Mouse (Mus musculus): ENCODE results near the gene Igf1r. TPM values are rescaled to one million over a fixed set of nuclear protein-coding genes. Genes with fewer than 3 reads are reported as not detected.

The Igf1r gene
- total and polyA plus RNA-seq, 3 experiments, result 4.3 to 9.1 (median 6.1) TPM

GRCm38 (mm10) chr7:68064647-68065362 lies 112.2 kb downstream of the Igf1r start:
- Histone ChIP-seq H3K36me3 (replicated peaks) (no peaks in the 10 kb centered on the region), H3K9me3 (replicated peaks) (peaks cover 24% of the 10 kb centered on the region), H3K27me3 (ENCODE audit: insufficient read depth, low read length) (peaks cover 20% of the 10 kb centered on the region), H3K4me3 (ENCODE audit: low read depth, low read length) (no peak overlapping the region), H3K4me1 (ENCODE audit: insufficient read depth, low read depth, low read length) (no peaks in the 10 kb centered on the region)
- no peak for TF ChIP-seq TAL1 (conservative IDR thresholded peaks at IDR 0.05; ENCODE audit: low read depth, low read length)
- no peak for TF ChIP-seq GATA1 (IDR thresholded peaks at IDR 0.05; ENCODE audit: borderline replicate concordance, low read length)
- TF ChIP-seq CTCF (IDR thresholded peaks at IDR 0.05; ENCODE audit: low read depth, low read length), result no peak
- TF ChIP-seq GATA2 (IDR thresholded peaks at IDR 0.05; ENCODE audit: borderline replicate concordance, low read depth, low read length), result no peak
- TF ChIP-seq POLR2AphosphoS5 (IDR thresholded peaks at IDR 0.05; ENCODE audit: insufficient replicate concordance, low read depth, low read length), result no peak
- DNase-seq (ENCODE audit: low spot score), result no peak
- no peak for ATAC-seq (ENCODE audit: extremely low read depth, insufficient number of reproducible peaks, low FRiP score, poor library complexity, severe bottlenecking)

- Histone ChIP-seq H3K36me3 (replicated peaks) (no peaks in the 10 kb centered on the region), H3K4me3 (ENCODE audit: low read depth, low read length) (no peak overlapping the region), H3K4me1 (ENCODE audit: insufficient read depth, low read depth, low read length) (no peaks in the 10 kb centered on the region), H3K9me3 (replicated peaks) (peaks cover 19% of the 10 kb centered on the region), H3K27me3 (ENCODE audit: insufficient read depth, low read length) (peaks cover 20% of the 10 kb centered on the region)
- TF ChIP-seq POLR2AphosphoS5 (IDR thresholded peaks at IDR 0.05; ENCODE audit: insufficient replicate concordance, low read depth, low read length) (no peak), TAL1 (conservative IDR thresholded peaks at IDR 0.05; ENCODE audit: low read depth, low read length) (no peak), GATA1 (IDR thresholded peaks at IDR 0.05; ENCODE audit: borderline replicate concordance, low read length) (no peak), CTCF (IDR thresholded peaks at IDR 0.05; ENCODE audit: low read depth, low read length) (no peak), GATA2 (IDR thresholded peaks at IDR 0.05; ENCODE audit: borderline replicate concordance, low read depth, low read length) (no peak)
- no peak for DNase-seq (ENCODE audit: low spot score)
- ATAC-seq (ENCODE audit: extremely low read depth, insufficient number of reproducible peaks, low FRiP score, poor library complexity, severe bottlenecking), result no peak
Observed at GRCm38 (mm10) chr7:68065904-68066303, 113.3 kb downstream of the Igf1r start.

- no peaks in the 10 kb centered on the region for H3K4me1 ChIP-seq (ENCODE audit: insufficient read depth, low read depth, low read length)
- no peak for TF ChIP-seq GATA1 (IDR thresholded peaks at IDR 0.05; ENCODE audit: borderline replicate concordance, low read length)
- TF ChIP-seq GATA2 (IDR thresholded peaks at IDR 0.05; ENCODE audit: borderline replicate concordance, low read depth, low read length), result no peak
- no peak for TF ChIP-seq POLR2AphosphoS5 (IDR thresholded peaks at IDR 0.05; ENCODE audit: insufficient replicate concordance, low read depth, low read length)
- TF ChIP-seq CTCF (IDR thresholded peaks at IDR 0.05; ENCODE audit: low read depth, low read length), result no peak
- no peak for TF ChIP-seq TAL1 (conservative IDR thresholded peaks at IDR 0.05; ENCODE audit: low read depth, low read length)
- no peak overlapping the region for H3K4me3 ChIP-seq (ENCODE audit: low read depth, low read length)
- no peak for ATAC-seq (ENCODE audit: extremely low read depth, insufficient number of reproducible peaks, low FRiP score, poor library complexity, severe bottlenecking)
- H3K27me3 ChIP-seq (ENCODE audit: insufficient read depth, low read length), result peaks cover 23% of the 10 kb centered on the region
- H3K36me3 ChIP-seq (replicated peaks), result no peaks in the 10 kb centered on the region
- no peak for DNase-seq (ENCODE audit: low spot score)
- peaks cover 24% of the 10 kb centered on the region for H3K9me3 ChIP-seq (replicated peaks)
Observed at GRCm38 (mm10) chr7:68067321-68067720, 114.7 kb downstream of the Igf1r start.

GRCm38 (mm10) chr7:68069324-68069723 lies 116.7 kb downstream of the Igf1r start:
- no peaks in the 10 kb centered on the region for H3K4me1 ChIP-seq (ENCODE audit: insufficient read depth, low read depth, low read length)
- no peak overlapping the region for H3K4me3 ChIP-seq (ENCODE audit: low read depth, low read length)
- peaks cover 17% of the 10 kb centered on the region for H3K27me3 ChIP-seq (ENCODE audit: insufficient read depth, low read length)
- no peaks in the 10 kb centered on the region for H3K36me3 ChIP-seq (replicated peaks)
- DNase-seq (ENCODE audit: low spot score) (no peak), ATAC-seq (ENCODE audit: extremely low read depth, insufficient number of reproducible peaks, low FRiP score, poor library complexity, severe bottlenecking) (no peak)
- no peak for TF ChIP-seq GATA2 (IDR thresholded peaks at IDR 0.05; ENCODE audit: borderline replicate concordance, low read depth, low read length)
- no peak for TF ChIP-seq CTCF (IDR thresholded peaks at IDR 0.05; ENCODE audit: low read depth, low read length)
- no peak for TF ChIP-seq TAL1 (conservative IDR thresholded peaks at IDR 0.05; ENCODE audit: low read depth, low read length)
- no peak for TF ChIP-seq POLR2AphosphoS5 (IDR thresholded peaks at IDR 0.05; ENCODE audit: insufficient replicate concordance, low read depth, low read length)
- no peak for TF ChIP-seq GATA1 (IDR thresholded peaks at IDR 0.05; ENCODE audit: borderline replicate concordance, low read length)
- peaks cover 17% of the 10 kb centered on the region for H3K9me3 ChIP-seq (replicated peaks)

- TF ChIP-seq CTCF (IDR thresholded peaks at IDR 0.05; ENCODE audit: low read depth, low read length) (no peak), GATA2 (IDR thresholded peaks at IDR 0.05; ENCODE audit: borderline replicate concordance, low read depth, low read length) (no peak), POLR2AphosphoS5 (IDR thresholded peaks at IDR 0.05; ENCODE audit: insufficient replicate concordance, low read depth, low read length) (no peak), GATA1 (IDR thresholded peaks at IDR 0.05; ENCODE audit: borderline replicate concordance, low read length) (no peak), TAL1 (conservative IDR thresholded peaks at IDR 0.05; ENCODE audit: low read depth, low read length) (no peak)
- Histone ChIP-seq H3K9me3 (replicated peaks) (peaks cover 13% of the 10 kb centered on the region), H3K4me1 (ENCODE audit: insufficient read depth, low read depth, low read length) (no peaks in the 10 kb centered on the region), H3K36me3 (replicated peaks) (no peaks in the 10 kb centered on the region), H3K27me3 (ENCODE audit: insufficient read depth, low read length) (peaks cover 15% of the 10 kb centered on the region), H3K4me3 (ENCODE audit: low read depth, low read length) (no peak overlapping the region)
- ATAC-seq (ENCODE audit: extremely low read depth, insufficient number of reproducible peaks, low FRiP score, poor library complexity, severe bottlenecking) (no peak), DNase-seq (ENCODE audit: low spot score) (no peak)
Observed at GRCm38 (mm10) chr7:68070030-68070429, 117.4 kb downstream of the Igf1r start.

- Histone ChIP-seq H3K9me3 (replicated peaks) (peaks cover 16% of the 10 kb centered on the region), H3K27me3 (ENCODE audit: insufficient read depth, low read length) (peaks cover 17% of the 10 kb centered on the region), H3K36me3 (replicated peaks) (no peaks in the 10 kb centered on the region), H3K4me1 (ENCODE audit: insufficient read depth, low read depth, low read length) (no peaks in the 10 kb centered on the region), H3K4me3 (ENCODE audit: low read depth, low read length) (no peak overlapping the region)
- ATAC-seq (ENCODE audit: extremely low read depth, insufficient number of reproducible peaks, low FRiP score, poor library complexity, severe bottlenecking) (no peak), DNase-seq (ENCODE audit: low spot score) (no peak)
- TF ChIP-seq CTCF (IDR thresholded peaks at IDR 0.05; ENCODE audit: low read depth, low read length) (no peak), POLR2AphosphoS5 (IDR thresholded peaks at IDR 0.05; ENCODE audit: insufficient replicate concordance, low read depth, low read length) (no peak)
Observed at GRCm38 (mm10) chr7:68070626-68071025, 118.0 kb downstream of the Igf1r start.
